Mouse (Mus musculus) Muller cell, postnatal 12 days (primary cell): ENCODE measurements around the gene Abhd2.

Experiments used
- DNase-seq: peaks from one replicate; pipeline ENCODE4 v3.0.0-alpha.2; 2015; ENCODE audit errors: inconsistent ontology term

Gene Abhd2

GRCm38 (mm10) chr7:79272789-79273718 is at the start of gene Abhd2:
TSS of gene Abhd2 (plus strand) at chr7:79273199.
- DNase-seq = peak; percentile 99

GRCm38 (mm10) chr7:79225477-79225876 is 47.5 kb upstream of the Abhd2 start:
- no peak for DNase-seq

GRCm38 (mm10) chr7:79226172-79226571 is 46.8 kb upstream of the Abhd2 start:
- DNase-seq = no peak

GRCm38 (mm10) chr7:79226834-79227486 is 46.0 kb upstream of the Abhd2 start:
- DNase-seq = no peak

GRCm38 (mm10) chr7:79228471-79228870 is 44.5 kb upstream of the Abhd2 start:
- peak; percentile 70 for DNase-seq

GRCm38 (mm10) chr7:79231577-79231976 is 41.4 kb upstream of the Abhd2 start:
- DNase-seq = no peak

GRCm38 (mm10) chr7:79232048-79232447 is 41.0 kb upstream of the Abhd2 start:
- DNase-seq = no peak

- no peak for DNase-seq
These were observed 34.3 kb upstream of the Abhd2 start for GRCm38 (mm10) chr7:79238741-79239140.

- no peak for DNase-seq
These were observed 30.9 kb upstream of the Abhd2 start for GRCm38 (mm10) chr7:79241931-79242625.

GRCm38 (mm10) chr7:79243236-79243635 is 29.8 kb upstream of the Abhd2 start:
- DNase-seq = no peak

GRCm38 (mm10) chr7:79246039-79246670 is 26.8 kb upstream of the Abhd2 start:
- DNase-seq = peak; percentile 71

GRCm38 (mm10) chr7:79247408-79247807 is 25.6 kb upstream of the Abhd2 start:
- DNase-seq = no peak

- no peak for DNase-seq
These were observed 25.1 kb upstream of the Abhd2 start for GRCm38 (mm10) chr7:79247881-79248389.

GRCm38 (mm10) chr7:79249581-79249980 is 23.4 kb upstream of the Abhd2 start:
- DNase-seq = no peak

GRCm38 (mm10) chr7:79254248-79254888 is 18.6 kb upstream of the Abhd2 start:
- DNase-seq = peak; percentile 74

- DNase-seq = no peak
These were observed 17.6 kb upstream of the Abhd2 start for GRCm38 (mm10) chr7:79255350-79255749.

GRCm38 (mm10) chr7:79255752-79256151 is 17.2 kb upstream of the Abhd2 start:
- no peak for DNase-seq

GRCm38 (mm10) chr7:79256716-79257115 is 16.3 kb upstream of the Abhd2 start:
- DNase-seq = no peak

- DNase-seq = no peak
These were observed 13.9 kb upstream of the Abhd2 start for GRCm38 (mm10) chr7:79258981-79259542.

GRCm38 (mm10) chr7:79262478-79262877 is 10.5 kb upstream of the Abhd2 start:
- DNase-seq = peak; percentile 92

GRCm38 (mm10) chr7:79263776-79264175 is 9.2 kb upstream of the Abhd2 start:
- DNase-seq = no peak
